Mouse (Mus musculus): Measurements from ENCODE around the gene Mdga2.

DNA sequence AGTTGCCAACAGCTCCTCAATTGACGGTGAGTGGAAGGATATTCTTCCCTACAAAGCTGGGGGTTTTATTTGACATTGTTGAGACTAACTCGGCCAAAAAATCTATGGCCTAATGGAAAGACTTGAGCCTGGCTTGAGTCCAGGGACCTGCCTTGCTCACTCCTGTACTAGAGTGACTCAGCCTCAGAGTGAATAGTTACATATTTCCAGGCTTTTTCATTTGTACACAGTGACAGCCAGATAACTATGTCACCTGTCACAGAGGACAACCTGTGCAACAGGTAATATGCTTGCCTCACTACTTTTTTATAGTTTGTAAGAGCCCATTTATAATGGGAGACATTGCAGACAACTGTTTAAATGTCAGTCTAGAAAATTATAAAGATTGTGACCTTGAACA lies 94.9 kb downstream of the Mdga2 start:
- TF ChIP-seq CTCF (IDR thresholded peaks at IDR 0.05; ENCODE audit: borderline replicate concordance, insufficient read depth, low read depth, low read length) (no peak), POLR2A (IDR thresholded peaks at IDR 0.05; ENCODE audit: borderline replicate concordance, insufficient read depth, low read length) (no peak)

All from cerebellum, adult 2 months (tissue).